Comparison of ENCODE assay signal across 9 mouse cellular contexts in the genomic region with DNA sequence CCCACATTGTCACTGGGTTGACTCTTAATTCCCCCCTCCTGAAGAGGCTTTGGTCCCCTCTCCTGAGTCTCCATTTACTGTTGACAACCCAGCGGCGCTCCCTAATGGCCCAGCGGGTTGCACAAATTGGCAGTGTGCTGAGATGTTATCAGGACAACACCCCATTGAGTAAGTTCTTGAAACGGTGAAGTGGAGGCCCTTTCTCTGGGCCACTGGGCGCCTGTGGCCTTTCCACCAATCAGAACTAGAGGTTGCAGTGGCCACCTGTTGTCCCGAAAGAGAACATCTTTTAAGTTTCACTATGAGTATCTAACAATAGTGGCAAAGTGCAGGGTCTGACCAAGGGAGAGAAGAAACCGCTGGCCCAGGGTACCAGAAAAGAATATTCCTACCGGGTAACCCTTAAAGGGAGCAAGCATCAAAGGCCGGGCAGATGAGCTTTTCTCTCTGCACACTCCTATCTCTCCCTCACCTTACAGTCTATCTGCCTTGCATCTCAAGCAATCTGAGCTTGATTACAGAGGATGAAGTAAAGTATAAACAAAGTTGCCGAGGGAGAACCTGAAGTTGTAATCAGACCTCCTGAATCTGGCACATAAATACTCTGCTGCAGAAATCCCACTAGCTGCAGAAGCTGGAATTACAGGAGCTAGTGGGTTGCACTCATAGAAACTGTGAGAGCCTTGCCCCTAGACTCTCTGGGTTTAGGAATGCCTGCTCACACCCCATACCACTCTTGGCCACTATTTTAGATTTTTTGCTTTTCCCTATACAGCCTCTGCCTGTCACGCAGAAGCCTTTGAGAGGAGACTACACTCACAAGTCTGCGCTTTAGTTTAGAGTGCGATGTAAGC. TPM values are rescaled to one million over a fixed set of nuclear protein-coding genes. Genes with fewer than 3 reads are reported as not detected.
A peak's percentile ranks its signal among the peaks of the same experiment; 100 is the strongest.
DNase-seq lines count a peak whose midpoint lies in the region; ATAC-seq and TF ChIP-seq lines count a peak whose summit lies in the region.
"Had no signal": no experiment of that assay in that cellular context is flagged by ENCODE, and none has a peak within 500 bp of the region (broad histone marks: within the 10 kb centered on the region; RNA-seq: fewer than 3 reads in every experiment).

No protein-coding gene starts in this region.

- no peak for DNase-seq in heart, embryonic 10.5 days (ENCODE audit: low spot score)
- DNase-seq in Patski (ENCODE audit: low read depth, low spot score) = no peak
- peak; percentile 72 for DNase-seq in forebrain, embryonic 14.5 days (ENCODE audit: low spot score)
- peak; percentile 64 for DNase-seq in lung, embryonic 14.5 days
- DNase-seq in ovary, postnatal 10 days (ENCODE audit: low spot score) = no peak
- DNase-seq in testis, postnatal 10 days (ENCODE audit: low spot score) = no peak
- no peak for DNase-seq in gastrocnemius, postnatal 25 days

- H3K36me3 ChIP-seq in heart, embryonic 16.5 days (ENCODE audit: control insufficient read depth, insufficient read depth) = no peaks in the 10 kb centered on the region
- no peaks in the 10 kb centered on the region for H3K36me3 ChIP-seq in heart, embryonic 10.5 days
- H3K36me3 ChIP-seq in forebrain, embryonic 14.5 days (ENCODE audit: control insufficient read depth, insufficient read depth, low read length) = no peaks in the 10 kb centered on the region
- H3K36me3 ChIP-seq in lung, embryonic 14.5 days (ENCODE audit: insufficient read depth) = no peaks in the 10 kb centered on the region

- peak; percentile 25; the same call in 1 of the 2 replicates for ATAC-seq in heart, embryonic 16.5 days (replicated peaks; ENCODE audit: extremely low read depth, insufficient read depth, low FRiP score)
- ATAC-seq in Patski = no peak
- no peak for ATAC-seq in forebrain, embryonic 14.5 days
- peak; percentile 42; the same call in 1 of the 2 replicates for ATAC-seq in lung, embryonic 14.5 days (ENCODE audit: insufficient read depth)

- CTCF ChIA-PET in Patski (lab: Charles Lee) = interaction anchor here (0.9 kb wide), 1 partner anchor 12 kb away, joined by 3 read pairs; no protein-coding TSS in a partner anchor

- H3K9me3 ChIP-seq in heart, embryonic 16.5 days (replicated peaks; ENCODE audit: control insufficient read depth, low read length) = no peaks in the 10 kb centered on the region
- H3K9me3 ChIP-seq in heart, embryonic 10.5 days = no peaks in the 10 kb centered on the region
- H3K9me3 ChIP-seq in forebrain, embryonic 14.5 days (replicated peaks; ENCODE audit: control insufficient read depth, low read length) = no peaks in the 10 kb centered on the region
- no peaks in the 10 kb centered on the region for H3K9me3 ChIP-seq in lung, embryonic 14.5 days (ENCODE audit: low read depth, low read length)

- peak overlapping the region; percentile 31 for H3K27ac ChIP-seq in heart, embryonic 16.5 days (ENCODE audit: low read length)
- no peak overlapping the region for H3K27ac ChIP-seq in heart, embryonic 10.5 days
- H3K27ac ChIP-seq in forebrain, embryonic 14.5 days (ENCODE audit: low read depth, low read length) = no peak overlapping the region
- H3K27ac ChIP-seq in lung, embryonic 14.5 days (ENCODE audit: low read depth) = no peak overlapping the region

- WGBS in heart, embryonic 16.5 days = 31% methylated on average over 13 of the region's 13 CpGs
- WGBS in heart, embryonic 10.5 days = 22% methylated on average over 13 of the region's 13 CpGs
- 18% methylated on average over 13 of the region's 13 CpGs for WGBS in forebrain, embryonic 14.5 days
- WGBS in lung, embryonic 14.5 days = 22% methylated on average over 13 of the region's 13 CpGs

- peaks cover 15% of the 10 kb centered on the region for H3K4me1 ChIP-seq in heart, embryonic 16.5 days (ENCODE audit: control insufficient read depth, insufficient read depth, low read length)
- H3K4me1 ChIP-seq in heart, embryonic 10.5 days = peaks cover 12% of the 10 kb centered on the region
- peaks cover 25% of the 10 kb centered on the region for H3K4me1 ChIP-seq in forebrain, embryonic 14.5 days (ENCODE audit: control insufficient read depth, insufficient read depth, low read length)
- H3K4me1 ChIP-seq in lung, embryonic 14.5 days (ENCODE audit: insufficient read depth) = peaks cover 7% of the 10 kb centered on the region; the same call in 1 of the 2 replicates

- no peak overlapping the region for H3K4me3 ChIP-seq in heart, embryonic 16.5 days (ENCODE audit: low read length)
- H3K4me3 ChIP-seq in heart, embryonic 10.5 days = no peak overlapping the region; the same call in 1 of the 2 replicates
- H3K4me3 ChIP-seq in forebrain, embryonic 14.5 days (ENCODE audit: low read depth, low read length) = no peak overlapping the region
- H3K4me3 ChIP-seq in lung, embryonic 14.5 days (ENCODE audit: low read depth, low read length) = no peak overlapping the region

- H3K27me3 ChIP-seq in heart, embryonic 16.5 days (ENCODE audit: control insufficient read depth, insufficient read depth, low read length) = no peaks in the 10 kb centered on the region
- H3K27me3 ChIP-seq in heart, embryonic 10.5 days (ENCODE audit: insufficient read depth, poor library complexity, severe bottlenecking) = peaks cover 28% of the 10 kb centered on the region
- peaks cover 27% of the 10 kb centered on the region for H3K27me3 ChIP-seq in Patski
- H3K27me3 ChIP-seq in forebrain, embryonic 14.5 days (replicated peaks; ENCODE audit: control insufficient read depth, insufficient read depth, low read length) = no peaks in the 10 kb centered on the region
- 0 out of 2 replicates have a peak, but pooled peaks cover 4% of the 10 kb centered on the region for H3K27me3 ChIP-seq in lung, embryonic 14.5 days (ENCODE audit: insufficient read depth, low read length)

- in situ Hi-C loops in Patski (cut with MboI; ENCODE audit: low pct_unique_long_range_greater_than_20kb) = no loop called here

- POLR2A ChIA-PET in Patski (lab: Charles Lee) = no interaction called here

- peak; percentile 32 for TF ChIP-seq CTCF in Patski (IDR thresholded peaks at IDR 0.05)
- TF ChIP-seq CTCF in lung, embryonic 14.5 days (IDR thresholded peaks at IDR 0.05; ENCODE audit: low read depth) = peak; percentile 63

- H3K9ac ChIP-seq in heart, embryonic 16.5 days (ENCODE audit: low read length) = peak overlapping the region; percentile 29; the same call in 1 of the 2 replicates
- no peak overlapping the region for H3K9ac ChIP-seq in forebrain, embryonic 14.5 days (ENCODE audit: low read length)
- no peak overlapping the region for H3K9ac ChIP-seq in lung, embryonic 14.5 days

- H3K4me2 ChIP-seq in heart, embryonic 16.5 days (ENCODE audit: low read depth, low read length) = peak overlapping the region; percentile 27; the same call in 1 of the 2 replicates
- no peak overlapping the region for H3K4me2 ChIP-seq in forebrain, embryonic 14.5 days (ENCODE audit: low read length)
- H3K4me2 ChIP-seq in lung, embryonic 14.5 days = no peak overlapping the region

RNA-seq across cellular contexts. Expression of gene Tox3, which starts 1.8 kb away (rescaled TPM):
- polyA plus RNA-seq in heart, embryonic 16.5 days (2015; fragmentation: Nextera tagmentation; extraction: Ambion mirVana) = 5.6 and 8.9 TPM in 2 replicates
- 3.4 and 4.3 TPM in 2 replicates for polyA plus RNA-seq in heart, embryonic 10.5 days (2016; fragmentation: Nextera tagmentation; extraction: Ambion mirVana)
- polyA plus RNA-seq in Patski (2021) = 1.2 TPM
- 18.8 and 20.2 TPM in 2 replicates for polyA plus RNA-seq in forebrain, embryonic 14.5 days (2014; fragmentation: Nextera tagmentation; extraction: Ambion mirVana)
- 7.6 and 8.2 TPM in 2 replicates for polyA plus RNA-seq in lung, embryonic 14.5 days (2014; fragmentation: Nextera tagmentation; extraction: Ambion mirVana)
- under 1 TPM in 1 of 2 experiments, not detected in 1; 0.16 TPM for total RNA-seq in gastrocnemius, postnatal 25 days (2021)
- total RNA-seq: MEL had no signal

Comparison
In these comparisons a context has a peak if more than half of its experiments do, and no peak if none do; other contexts are left out.
1. ATAC-seq: peak in heart, embryonic 16.5 days (single experiment) and lung, embryonic 14.5 days (single experiment); none in Patski (single experiment) and forebrain, embryonic 14.5 days (single experiment).
2. DNase-seq: peak in forebrain, embryonic 14.5 days (single experiment) and lung, embryonic 14.5 days (single experiment); none in heart, embryonic 10.5 days (single experiment), Patski (single experiment), ovary, postnatal 10 days (single experiment), testis, postnatal 10 days (single experiment) and gastrocnemius, postnatal 25 days (single experiment).